Mouse (Mus musculus) midbrain, embryonic 11.5 days (tissue): ENCODE data around the gene Fbln2. TPM values are rescaled to one million over a fixed set of nuclear protein-coding genes. Genes with fewer than 3 reads are reported as not detected.
"Not testable (repeated sequence)": the region's sequence is repeated elsewhere in the genome, so short reads cannot be mapped to it uniquely, and the experiment has no call there.

Experiments
- ATAC-seq: fragments of 200-750 bp; cut with Nextera tagmentation; 2 replicates; pipeline ENCODE4 v1.8.0; 2017; ENCODE audit warnings: moderate TSS enrichment, moderate library complexity; ENCODE audit not compliant: low FRiP score
- DNase-seq: peaks from one replicate; pipeline ENCODE4 v3.0.0; 2015; ENCODE audit warnings: low spot score; ENCODE audit errors: missing footprints
- H3K27ac ChIP-seq: fragments of 300-500 bp; sonication (generic); 2 replicates; pipeline ENCODE4 v1.5.1; 2014; ENCODE audit warnings: low read depth, low read length
- H3K27me3 ChIP-seq: fragments of 300-500 bp; sonication (generic); 2 replicates; pipeline ENCODE4 v1.6.1; 2014; ENCODE audit warnings: mild to moderate bottlenecking, low read length, moderate library complexity, mixed read lengths; ENCODE audit not compliant: control insufficient read depth, insufficient read depth
- H3K36me3 ChIP-seq: fragments of 300-500 bp; sonication (generic); 2 replicates; pipeline ENCODE4 v1.6.1; 2014; ENCODE audit warnings: mild to moderate bottlenecking, low read length, moderate library complexity, mixed read lengths; ENCODE audit not compliant: control insufficient read depth, insufficient read depth
- H3K4me1 ChIP-seq: fragments of 300-500 bp; sonication (generic); 2 replicates; pipeline ENCODE4 v1.6.1; 2014; ENCODE audit warnings: low read length; ENCODE audit not compliant: control insufficient read depth, insufficient read depth
- H3K4me2 ChIP-seq: fragments of 300-500 bp; sonication (generic); 2 replicates; pipeline ENCODE4 v1.6.1; 2014; ENCODE audit warnings: mild to moderate bottlenecking, moderate library complexity
- H3K4me3 ChIP-seq: fragments of 300-500 bp; sonication (generic); 2 replicates; pipeline ENCODE4 v1.5.1; 2014; ENCODE audit warnings: low read depth, low read length
- H3K9ac ChIP-seq: fragments of 300-500 bp; sonication (generic); 2 replicates; pipeline ENCODE4 v1.6.1; 2014; ENCODE audit warnings: low read length
- H3K9me3 ChIP-seq: fragments of 300-500 bp; sonication (generic); 2 replicates; pipeline ENCODE4 v1.6.1; 2016; ENCODE audit warnings: low read length; ENCODE audit not compliant: control insufficient read depth
- WGBS: fragments of 180-500 bp; shearing (Covaris S2); extraction: QIAGEN DNeasy Blood & Tissue Kit; methylation state at CpG from one replicate; pipeline ENCODE4 v1.1.7; 2014; 5-methylcytosine and 5-hydroxymethylcytosine counted together
- polyA plus RNA-seq: library from polyadenylated mRNA; unstranded; fragments of >200 nt; fragmentation: Nextera tagmentation; extraction: Ambion mirVana; gene quantifications from 2 replicates; pipeline ENCODE4 v1.2.1, GENCODE M21; 2014

Gene Fbln2
- polyA plus RNA-seq: 21.9 TPM in 2 replicates

- Histone ChIP-seq H3K4me2 (peak within 1 kb of the TSS; percentile 52), H3K4me1 (peaks cover 20% of the 10 kb centered on the region), H3K4me3 (peak within 1 kb of the TSS; percentile 29), H3K9ac (peak within 1 kb of the TSS; percentile 53)
- DNase-seq, H3K27me3 ChIP-seq, ATAC-seq, H3K9me3 ChIP-seq, H3K36me3 ChIP-seq, H3K27ac ChIP-seq: not testable (repeated sequence)
These were observed at the start of gene Fbln2 for GRCm38 (mm10) chr6:91212155-91212554. Gene Fbln2, plus strand, starts transcription at chr6:91212455.

GRCm38 (mm10) chr6:91163195-91163911 lies 48.9 kb upstream of the Fbln2 start:
- ATAC-seq (0 out of 2 replicates have a peak, but pooled peaks have one; percentile 12), DNase-seq (no peak)
- Histone ChIP-seq H3K27ac (no peak overlapping the region), H3K4me2 (no peak overlapping the region), H3K27me3 (no peaks in the 10 kb centered on the region), H3K36me3 (no peaks in the 10 kb centered on the region), H3K4me3 (no peak overlapping the region), H3K4me1 (peaks cover 9% of the 10 kb centered on the region), H3K9me3 (no peaks in the 10 kb centered on the region), H3K9ac (no peak overlapping the region)
- 82% methylated on average over 5 of the region's 5 CpGs for WGBS

- Histone ChIP-seq H3K27ac (no peak overlapping the region), H3K36me3 (no peaks in the 10 kb centered on the region), H3K9me3 (no peaks in the 10 kb centered on the region), H3K27me3 (no peaks in the 10 kb centered on the region), H3K4me3 (no peak overlapping the region), H3K4me2 (no peak overlapping the region), H3K9ac (no peak overlapping the region), H3K4me1 (0 out of 2 replicates have a peak, but pooled peaks cover 2% of the 10 kb centered on the region)
- DNase-seq: no peak
- ATAC-seq: no peak
- WGBS: 69% methylated on average over 2 of the region's 2 CpGs
These were observed 47.7 kb upstream of the Fbln2 start for GRCm38 (mm10) chr6:91164584-91164983.

GRCm38 (mm10) chr6:91165210-91165609 lies 47.0 kb upstream of the Fbln2 start:
- H3K9ac ChIP-seq: no peak overlapping the region
- H3K4me1 ChIP-seq: 0 out of 2 replicates have a peak, but pooled peaks cover 2% of the 10 kb centered on the region
- no peaks in the 10 kb centered on the region for H3K36me3 ChIP-seq
- no peaks in the 10 kb centered on the region for H3K27me3 ChIP-seq
- no peaks in the 10 kb centered on the region for H3K9me3 ChIP-seq
- H3K4me3 ChIP-seq: no peak overlapping the region
- ATAC-seq (peak; percentile 54; the same call in 1 of the 2 replicates), DNase-seq (peak; percentile 98)
- no peak overlapping the region for H3K27ac ChIP-seq
- H3K4me2 ChIP-seq: no peak overlapping the region
- WGBS: 35% methylated on average over 3 of the region's 3 CpGs

- DNase-seq: no peak
- Histone ChIP-seq H3K27me3 (no peaks in the 10 kb centered on the region), H3K4me2 (no peak overlapping the region), H3K4me3 (no peak overlapping the region), H3K9me3 (no peaks in the 10 kb centered on the region), H3K9ac (no peak overlapping the region), H3K36me3 (no peaks in the 10 kb centered on the region), H3K27ac (no peak overlapping the region), H3K4me1 (no peaks in the 10 kb centered on the region)
- 66% methylated on average over 3 of the region's 3 CpGs for WGBS
- 0 out of 2 replicates have a peak, but pooled peaks have one; percentile 8 for ATAC-seq
These were observed 44.4 kb upstream of the Fbln2 start for GRCm38 (mm10) chr6:91167828-91168227.

- no peak overlapping the region for H3K4me3 ChIP-seq
- H3K9me3 ChIP-seq: no peaks in the 10 kb centered on the region
- ATAC-seq: no peak
- no peak overlapping the region for H3K27ac ChIP-seq
- H3K36me3 ChIP-seq: no peaks in the 10 kb centered on the region
- H3K4me2 ChIP-seq: no peak overlapping the region
- H3K9ac ChIP-seq: no peak overlapping the region
- 91% methylated on average over 8 of the region's 8 CpGs for WGBS
- no peaks in the 10 kb centered on the region for H3K4me1 ChIP-seq
- no peak for DNase-seq
- no peaks in the 10 kb centered on the region for H3K27me3 ChIP-seq
These were observed 43.1 kb upstream of the Fbln2 start for GRCm38 (mm10) chr6:91169129-91169528.

GRCm38 (mm10) chr6:91171396-91171895 lies 40.8 kb upstream of the Fbln2 start:
- no peaks in the 10 kb centered on the region for H3K27me3 ChIP-seq
- no peak for DNase-seq
- WGBS: 84% methylated on average over 3 of the region's 3 CpGs
- H3K27ac ChIP-seq: no peak overlapping the region
- H3K36me3 ChIP-seq: no peaks in the 10 kb centered on the region
- no peak overlapping the region for H3K4me2 ChIP-seq
- no peak for ATAC-seq
- no peaks in the 10 kb centered on the region for H3K4me1 ChIP-seq
- H3K9ac ChIP-seq: no peak overlapping the region
- no peaks in the 10 kb centered on the region for H3K9me3 ChIP-seq
- H3K4me3 ChIP-seq: no peak overlapping the region

- ATAC-seq (no peak), DNase-seq (no peak)
- WGBS: 76% methylated on average over 2 of the region's 2 CpGs
These were observed 39.9 kb upstream of the Fbln2 start for GRCm38 (mm10) chr6:91172381-91172780.

GRCm38 (mm10) chr6:91173221-91173880 lies 38.9 kb upstream of the Fbln2 start:
- no peaks in the 10 kb centered on the region for H3K27me3 ChIP-seq
- no peaks in the 10 kb centered on the region for H3K9me3 ChIP-seq
- 49% methylated on average over 7 of the region's 7 CpGs for WGBS
- no peaks in the 10 kb centered on the region for H3K36me3 ChIP-seq
- DNase-seq: peak; percentile 93
- peak; percentile 63; the same call in 1 of the 2 replicates for ATAC-seq
- no peak overlapping the region for H3K9ac ChIP-seq
- no peak overlapping the region for H3K27ac ChIP-seq
- no peak overlapping the region for H3K4me2 ChIP-seq
- H3K4me1 ChIP-seq: no peaks in the 10 kb centered on the region
- no peak overlapping the region for H3K4me3 ChIP-seq

More at GRCm38 (mm10) chr6:91172381-91172780, 39.9 kb upstream of the Fbln2 start:
- Histone ChIP-seq H3K9ac (no peak overlapping the region), H3K4me3 (no peak overlapping the region), H3K27me3 (no peaks in the 10 kb centered on the region), H3K4me2 (no peak overlapping the region), H3K27ac (no peak overlapping the region), H3K36me3 (no peaks in the 10 kb centered on the region), H3K4me1 (no peaks in the 10 kb centered on the region), H3K9me3 (no peaks in the 10 kb centered on the region)
